Mouse (Mus musculus): Measurements from ENCODE around the gene Gatad2b. TPM values are rescaled to one million over a fixed set of nuclear protein-coding genes. Genes with fewer than 3 reads are reported as not detected.
"Not testable (repeated sequence)": the region's sequence is repeated elsewhere in the genome, so short reads cannot be mapped to it uniquely, and the experiment has no call there.

The Gatad2b gene
- total RNA-seq, 2 experiments from 2014 or later, result 89.0 to 96.0 TPM

DNA sequence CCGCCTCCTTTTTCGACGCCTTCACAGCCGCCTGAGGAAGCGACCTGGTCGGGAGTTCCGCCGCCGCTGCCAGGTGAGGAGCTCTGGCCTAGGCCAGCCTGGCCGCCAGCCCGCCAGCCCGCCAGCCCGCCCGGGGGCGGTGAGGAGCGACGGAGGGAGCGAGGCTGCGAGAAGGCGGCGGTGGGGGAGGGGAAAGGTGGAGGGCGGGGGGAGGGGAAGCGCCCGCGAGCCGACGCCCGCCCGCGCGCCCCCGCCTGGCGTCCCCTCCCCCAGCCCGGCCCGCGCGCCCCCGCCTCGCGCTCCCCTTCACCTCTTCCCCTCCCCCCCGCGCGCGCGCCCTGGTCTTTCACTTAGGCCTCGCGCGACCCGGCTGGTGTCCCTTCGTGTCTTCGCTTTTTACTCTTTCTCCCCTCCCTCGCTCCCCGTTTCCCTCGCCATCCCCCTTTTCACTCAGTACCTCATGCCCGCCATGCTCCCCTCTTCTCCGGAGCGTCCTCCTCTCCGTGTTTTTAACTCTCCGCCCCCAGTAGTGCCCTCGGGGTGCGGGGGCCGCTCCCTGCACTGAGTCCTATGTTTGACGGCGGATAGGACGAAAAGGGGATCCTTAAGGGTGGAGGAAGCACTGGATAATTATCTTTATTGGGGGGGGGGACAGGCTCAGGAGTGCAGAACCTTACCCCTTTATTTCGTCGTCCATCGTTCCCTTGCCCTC is 530 bp downstream of the Gatad2b start:
- intact Hi-C loops (cut with DNase I), result loop anchor here (5.0 kb wide), 1 partner anchor 79 kb away; no protein-coding TSS in a partner anchor
- peak; percentile 54 to 59 for DNase-seq (ENCODE audit: low spot score in 2 of 2)

DNA sequence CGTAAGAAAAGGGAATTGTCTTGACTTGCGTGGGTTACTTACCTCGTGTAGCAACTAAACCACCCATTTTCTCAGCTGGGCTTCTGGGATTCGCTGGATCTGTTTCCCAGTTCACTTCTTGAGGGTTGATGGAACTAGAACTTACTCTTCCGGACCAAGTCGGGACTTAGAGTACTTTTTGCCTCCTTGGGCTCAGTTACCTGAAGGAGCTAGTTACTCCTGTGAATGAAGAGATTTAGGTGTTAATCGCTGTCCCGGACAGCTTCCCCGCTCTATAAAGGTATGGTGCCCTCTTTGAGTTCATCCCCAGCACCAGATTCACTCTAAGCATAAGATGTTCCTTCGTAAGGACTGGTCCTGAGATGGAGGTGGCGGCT is 1.1 kb downstream of the Gatad2b start:
- intact Hi-C loops (cut with DNase I), result loop anchor here (5.0 kb wide), 1 partner anchor 78 kb away; no protein-coding TSS in a partner anchor
- peak in 1 of 2 experiments; percentile 20 for DNase-seq (ENCODE audit: low spot score in 2 of 2)

DNA sequence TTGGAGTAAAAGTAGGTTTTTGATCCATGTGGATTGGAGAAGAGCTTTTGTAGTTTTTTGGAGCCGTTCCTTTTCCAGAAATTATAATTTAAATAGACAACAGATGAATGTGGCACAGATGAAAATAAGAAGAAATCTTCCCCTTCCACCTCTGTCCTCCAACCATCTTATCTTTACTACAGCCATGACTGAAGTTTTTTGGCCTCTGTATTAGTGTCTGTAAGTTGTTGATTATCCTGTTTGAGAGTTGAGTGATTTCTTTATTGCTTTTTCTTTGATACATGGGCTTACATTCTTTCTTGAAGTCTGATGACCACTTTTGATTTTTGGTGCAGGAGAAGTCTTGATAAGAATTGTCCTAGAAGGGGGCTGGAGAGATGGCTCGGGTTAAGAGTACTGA is 1.7 kb downstream of the Gatad2b start:
- intact Hi-C loops (cut with DNase I), result loop anchor here (5.0 kb wide), 2 partner anchors 43 to 78 kb away; no protein-coding TSS in a partner anchor
- DNase-seq (ENCODE audit: low spot score in 2 of 2), result no peak

GRCm38 (mm10) chr3:90305801-90306200 is 12.8 kb downstream of the Gatad2b start:
- DNase-seq (ENCODE audit: low spot score in 2 of 2), result no peak
- intact Hi-C loops (cut with DNase I), result no loop called here

GRCm38 (mm10) chr3:90309589-90309988 is 16.6 kb downstream of the Gatad2b start:
- intact Hi-C loops (cut with DNase I), result no loop called here

GRCm38 (mm10) chr3:90313367-90313766 is 20.4 kb downstream of the Gatad2b start:
- no peak for DNase-seq (ENCODE audit: low spot score in 2 of 2)
- intact Hi-C loops (cut with DNase I), result no loop called here

More at GRCm38 (mm10) chr3:90309589-90309988, 16.6 kb downstream of the Gatad2b start:
- DNase-seq (ENCODE audit: low spot score in 2 of 2), result no peak

DNA sequence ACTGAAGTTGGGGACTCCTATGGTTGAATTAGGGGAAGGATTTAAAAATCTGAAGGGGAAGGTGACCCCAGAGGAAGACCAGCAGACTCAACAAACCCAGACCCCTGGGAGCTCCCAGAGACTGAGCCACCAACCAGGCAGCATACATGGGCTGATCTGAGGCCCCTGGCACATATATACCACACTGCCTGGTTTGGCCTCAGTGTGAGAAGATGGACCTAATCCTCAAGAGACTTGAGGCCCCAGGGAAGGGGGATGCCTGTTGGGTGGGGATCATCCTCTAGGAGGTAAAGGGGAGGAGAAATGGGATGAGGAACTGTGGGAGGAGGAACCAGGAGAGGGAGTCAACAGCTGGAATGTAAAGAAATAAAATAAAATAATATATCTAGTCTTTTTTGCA is 21.3 kb downstream of the Gatad2b start:
- intact Hi-C loops (cut with DNase I), result no loop called here
- no peak for DNase-seq (ENCODE audit: low spot score in 2 of 2)

DNA sequence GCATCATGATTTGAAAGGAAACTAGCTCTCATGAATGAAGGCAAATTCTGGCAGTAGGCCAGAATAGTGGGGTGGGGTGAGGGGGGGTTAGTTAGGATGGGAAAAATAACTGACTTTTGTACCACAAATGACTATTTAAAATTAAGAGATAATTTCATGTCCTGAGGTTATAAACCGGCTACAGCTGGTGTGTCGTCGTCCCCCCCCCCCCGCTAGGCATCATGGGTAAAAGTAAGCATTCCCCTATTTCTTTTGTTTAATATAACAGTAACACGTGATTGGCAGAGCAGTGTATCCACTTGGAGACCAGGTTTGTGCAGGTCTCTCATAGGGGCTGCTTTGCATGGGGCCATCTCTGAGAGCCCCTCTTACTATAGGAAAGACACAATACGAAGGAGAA is 29.3 kb downstream of the Gatad2b start:
- DNase-seq (ENCODE audit: low spot score in 2 of 2), result no peak
- intact Hi-C loops (cut with DNase I), result no loop called here

GRCm38 (mm10) chr3:90323119-90323518 is 30.1 kb downstream of the Gatad2b start:
- intact Hi-C loops (cut with DNase I), result no loop called here
- peak; percentile 80 to 86 for DNase-seq (ENCODE audit: low spot score in 2 of 2)

GRCm38 (mm10) chr3:90332485-90332884 is 39.5 kb downstream of the Gatad2b start:
- intact Hi-C loops (cut with DNase I), result no loop called here
- no peak for DNase-seq (ENCODE audit: low spot score in 2 of 2)

DNA sequence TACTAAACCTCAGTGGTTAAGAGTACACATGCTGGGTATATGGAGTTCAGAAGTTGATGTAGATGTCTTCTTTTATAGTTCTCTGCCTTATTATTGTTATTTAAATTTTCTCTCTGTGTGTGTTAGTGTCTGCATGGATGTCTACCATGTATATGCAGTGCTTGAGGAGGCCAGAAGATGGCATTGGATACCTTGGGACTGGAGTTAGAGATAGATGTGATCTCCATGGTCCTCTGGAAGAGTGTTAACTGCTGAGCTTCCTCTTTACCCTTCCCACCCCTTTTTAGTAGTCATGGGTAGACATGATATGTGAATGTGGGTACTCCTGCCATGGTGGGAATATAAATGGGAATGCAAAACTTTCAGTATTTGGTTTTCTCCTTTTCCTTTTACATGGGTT is 42.5 kb downstream of the Gatad2b start:
- intact Hi-C loops (cut with DNase I), result loop anchor here (5.0 kb wide), 1 partner anchor 38 kb away; no protein-coding TSS in a partner anchor
- no peak for DNase-seq (ENCODE audit: low spot score in 2 of 2)

- no peak for DNase-seq (ENCODE audit: low spot score in 2 of 2)
- intact Hi-C loops (cut with DNase I), result loop anchor here (5.0 kb wide), 1 partner anchor 41 kb away; no protein-coding TSS in a partner anchor
Observed at GRCm38 (mm10) chr3:90338190-90338589, 45.2 kb downstream of the Gatad2b start.

DNA sequence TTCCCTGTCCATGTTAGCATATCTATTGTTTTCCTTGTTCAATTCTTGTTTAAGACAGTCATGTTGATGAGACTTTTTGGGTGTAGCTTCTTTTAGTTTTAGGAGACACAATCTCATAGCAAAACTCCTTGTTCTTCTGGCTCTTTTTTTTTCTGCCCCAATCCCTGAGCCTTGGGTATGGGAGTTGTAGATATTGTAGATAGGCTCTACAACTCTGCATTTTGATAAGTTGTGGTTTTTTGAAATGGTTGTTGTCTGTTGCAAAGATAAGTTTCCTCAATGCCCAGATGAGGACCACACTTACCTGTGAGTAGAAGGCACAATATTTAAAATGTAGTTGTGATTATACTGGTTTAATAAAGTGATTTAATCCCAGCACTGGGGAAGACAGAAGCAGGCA is 47.2 kb downstream of the Gatad2b start:
- intact Hi-C loops (cut with DNase I), result no loop called here
- no peak for DNase-seq (ENCODE audit: low spot score in 2 of 2)

- DNase-seq (ENCODE audit: low spot score in 2 of 2); intact Hi-C loops (cut with DNase I): not testable (repeated sequence)
Observed at GRCm38 (mm10) chr3:90342853-90343252, 49.9 kb downstream of the Gatad2b start.

DNA sequence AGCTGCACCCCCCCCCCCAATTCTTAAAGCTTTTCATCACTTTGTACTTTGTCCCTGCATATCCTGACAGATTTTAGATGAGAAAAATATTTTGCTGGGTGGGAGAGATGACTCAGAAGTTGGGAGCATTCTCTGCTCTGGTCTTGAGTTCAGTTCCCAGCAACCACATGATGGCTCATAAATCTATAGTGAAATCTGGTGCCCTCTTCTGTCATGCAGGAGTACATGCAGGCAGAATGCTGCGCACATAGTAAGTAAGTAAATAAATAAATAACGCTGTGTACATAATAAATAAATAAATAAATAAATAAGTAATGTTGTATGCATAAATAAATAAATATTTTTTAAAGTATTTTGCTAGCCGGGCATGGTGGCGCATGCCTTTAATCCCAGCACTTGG is 54.9 kb downstream of the Gatad2b start:
- intact Hi-C loops (cut with DNase I), result no loop called here
- no peak for DNase-seq (ENCODE audit: low spot score in 2 of 2)

DNA sequence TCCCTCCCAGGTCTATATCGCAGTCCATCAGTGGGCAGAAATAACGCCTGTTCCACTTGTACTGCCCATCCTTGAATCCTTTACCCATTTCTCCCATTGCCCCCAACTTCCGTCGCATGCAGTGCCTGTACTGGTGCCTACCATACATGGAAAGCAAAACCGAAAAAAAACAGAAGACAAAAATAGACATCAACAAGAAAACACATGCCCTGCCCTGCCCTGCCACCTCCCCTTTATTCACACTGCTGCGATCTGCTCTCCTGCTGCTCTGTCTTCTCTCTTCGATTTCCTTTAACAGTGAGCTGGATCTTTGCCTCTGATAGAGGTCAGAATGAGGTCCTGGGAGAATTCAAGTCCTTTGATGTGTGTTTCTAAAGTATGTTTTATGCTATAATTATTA is 65.0 kb downstream of the Gatad2b start:
- no peak for DNase-seq (ENCODE audit: low spot score in 2 of 2)
- intact Hi-C loops (cut with DNase I), result no loop called here

GRCm38 (mm10) chr3:90359230-90359629 is 66.3 kb downstream of the Gatad2b start:
- intact Hi-C loops (cut with DNase I), result no loop called here

GRCm38 (mm10) chr3:90361476-90361875 is 68.5 kb downstream of the Gatad2b start:
- intact Hi-C loops (cut with DNase I), result no loop called here
- DNase-seq (ENCODE audit: low spot score in 2 of 2), result no peak

More at GRCm38 (mm10) chr3:90359230-90359629, 66.3 kb downstream of the Gatad2b start:
- no peak for DNase-seq (ENCODE audit: low spot score in 2 of 2)

DNA sequence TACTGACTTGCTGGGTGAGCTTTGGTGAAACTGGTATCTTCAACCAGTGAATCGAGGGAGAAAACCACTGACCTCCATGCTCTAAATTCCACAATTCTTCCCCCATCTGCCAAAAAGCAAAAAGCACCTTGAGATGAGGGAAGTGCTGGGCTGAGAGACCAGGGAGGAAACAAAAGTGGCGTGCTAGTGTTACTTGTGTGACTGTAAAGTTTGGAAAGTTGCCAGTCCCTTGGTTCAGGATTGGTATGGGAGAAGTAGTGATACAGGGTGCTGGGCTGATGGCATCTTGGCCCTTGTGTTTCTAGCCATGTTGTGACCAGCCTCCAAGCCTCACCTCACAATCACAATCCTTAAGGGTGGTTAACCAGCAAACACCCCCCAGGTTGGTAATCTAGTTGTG is 69.4 kb downstream of the Gatad2b start:
- DNase-seq (ENCODE audit: low spot score in 2 of 2), result no peak
- intact Hi-C loops (cut with DNase I), result no loop called here

DNA sequence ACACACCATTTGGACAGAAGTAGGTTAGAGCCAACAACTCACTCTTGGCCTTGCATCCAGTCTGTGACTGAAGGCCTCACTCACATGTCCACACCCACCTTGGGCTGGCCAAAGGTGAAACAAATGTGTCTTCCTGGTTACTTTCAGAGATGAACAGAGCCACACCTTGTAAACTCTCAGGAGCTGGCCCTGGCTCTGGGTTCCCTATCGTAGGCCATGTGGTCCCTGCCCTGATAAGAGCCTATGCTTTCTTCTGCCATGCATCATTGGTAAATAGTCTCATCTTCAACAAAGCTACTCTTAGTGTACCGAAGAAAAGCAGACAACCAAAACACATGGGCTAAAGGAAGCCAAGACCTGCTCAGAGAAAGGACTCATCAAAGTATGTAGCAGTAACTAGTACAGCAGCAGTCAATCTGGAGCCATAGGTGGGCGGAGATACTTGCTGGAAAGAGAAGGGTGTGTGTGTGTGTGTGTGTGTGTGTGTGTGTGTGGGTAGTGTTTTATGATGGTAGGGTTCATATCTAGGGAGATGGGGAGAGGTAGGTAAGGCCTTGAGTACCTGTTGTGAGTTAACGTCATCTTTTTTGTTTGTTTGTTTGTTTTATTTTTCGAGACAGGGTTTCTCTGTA is 74.1 kb downstream of the Gatad2b start:
- intact Hi-C loops (cut with DNase I), result no loop called here
- no peak for DNase-seq (ENCODE audit: low spot score in 2 of 2)

DNA sequence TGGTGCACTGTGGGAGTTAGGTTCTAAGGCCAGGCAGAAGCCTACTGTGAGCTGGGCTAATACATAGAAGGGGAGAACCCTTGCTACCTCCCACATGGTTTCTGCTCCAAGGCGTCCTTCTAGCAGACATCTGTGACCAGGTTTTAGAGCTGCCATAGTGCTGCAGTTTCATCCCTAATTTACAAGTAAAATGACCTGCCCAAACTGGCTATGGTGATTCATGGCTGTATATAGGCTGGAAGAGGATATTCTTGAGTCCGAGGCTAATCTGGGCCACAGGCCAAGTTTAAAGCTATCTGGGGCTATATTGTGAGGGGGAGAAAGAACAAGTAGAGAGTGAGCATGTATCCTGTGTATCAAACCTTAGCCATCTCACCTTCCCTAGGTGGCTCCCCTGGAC is 76.1 kb downstream of the Gatad2b start:
- DNase-seq (ENCODE audit: low spot score in 2 of 2), result peak; percentile 61 to 65
- intact Hi-C loops (cut with DNase I), result no loop called here
